Mouse (Mus musculus): Measurements from ENCODE around the gene Ppie. TPM values are rescaled to one million over a fixed set of nuclear protein-coding genes. Genes with fewer than 3 reads are reported as not detected.
"Not testable (repeated sequence)": the region's sequence is repeated elsewhere in the genome, so short reads cannot be mapped to it uniquely, and the experiment has no call there.

Gene Ppie
- total and polyA plus RNA-seq, 3 experiments: 97.9 to 100 TPM; not detected in 1

DNA sequence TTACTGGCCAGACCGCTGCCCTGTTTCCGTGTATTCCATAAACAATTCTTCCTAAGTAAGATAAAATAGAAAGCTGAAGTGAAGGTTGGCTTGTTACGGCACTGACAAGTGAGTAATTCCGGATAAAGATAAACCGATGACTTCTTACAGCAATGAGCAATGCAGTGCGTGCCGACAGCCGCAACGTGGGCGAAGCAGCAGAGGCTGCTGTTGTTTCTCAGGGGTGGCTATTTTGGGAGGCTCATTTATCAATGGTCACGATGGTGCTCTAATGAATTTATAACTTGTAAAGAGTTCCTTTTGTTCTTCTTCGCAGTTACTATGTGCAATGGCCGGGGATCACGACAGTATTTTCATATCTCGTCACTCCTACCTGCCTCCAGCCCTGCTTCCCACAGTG is 24.4 kb upstream of the Ppie start:
- Histone ChIP-seq H3K27ac (ENCODE audit: control insufficient read depth, low read depth, low read length) (no peak overlapping the region), H3K4me1 (ENCODE audit: control insufficient read depth in 1 of 2, insufficient read depth in 2 of 2, low read length in 2 of 2) (peaks cover 0 to 22% of the 10 kb centered on the region in 2 experiments; a peak in 3 of 4 replicates), H3K79me2 (ENCODE audit: control insufficient read depth, insufficient read depth, low read length, poor library complexity) (no peaks in the 10 kb centered on the region), H3K9ac (ENCODE audit: control insufficient read depth, low read depth, low read length, poor library complexity, severe bottlenecking) (no peak overlapping the region), H3K27me3 (ENCODE audit: control insufficient read depth in 1 of 2, insufficient read depth in 2 of 2, low read length in 2 of 2) (peaks cover 3 to 12% of the 10 kb centered on the region in 2 experiments), H3K4me3 (ENCODE audit: control insufficient read depth in 1 of 2, insufficient read depth in 1 of 2, low read depth in 2 of 2, low read length in 2 of 2) (no peak overlapping the region), H3K36me3 (ENCODE audit: control insufficient read depth in 1 of 2, insufficient read depth in 2 of 2, low read length in 2 of 2) (peaks cover 0 to 15% of the 10 kb centered on the region in 2 experiments; a peak in 2 of 4 replicates), H3K9me3 (replicated peaks; ENCODE audit: insufficient read depth, low read length) (no peaks in the 10 kb centered on the region)
- no peak for DNase-seq (ENCODE audit: low read depth, low spot score)
- TF ChIP-seq SIN3A (IDR thresholded peaks at IDR 0.05; ENCODE audit: low read length) (no peak), CHD1 (IDR thresholded peaks at IDR 0.05; ENCODE audit: low read depth, low read length) (no peak)

DNA sequence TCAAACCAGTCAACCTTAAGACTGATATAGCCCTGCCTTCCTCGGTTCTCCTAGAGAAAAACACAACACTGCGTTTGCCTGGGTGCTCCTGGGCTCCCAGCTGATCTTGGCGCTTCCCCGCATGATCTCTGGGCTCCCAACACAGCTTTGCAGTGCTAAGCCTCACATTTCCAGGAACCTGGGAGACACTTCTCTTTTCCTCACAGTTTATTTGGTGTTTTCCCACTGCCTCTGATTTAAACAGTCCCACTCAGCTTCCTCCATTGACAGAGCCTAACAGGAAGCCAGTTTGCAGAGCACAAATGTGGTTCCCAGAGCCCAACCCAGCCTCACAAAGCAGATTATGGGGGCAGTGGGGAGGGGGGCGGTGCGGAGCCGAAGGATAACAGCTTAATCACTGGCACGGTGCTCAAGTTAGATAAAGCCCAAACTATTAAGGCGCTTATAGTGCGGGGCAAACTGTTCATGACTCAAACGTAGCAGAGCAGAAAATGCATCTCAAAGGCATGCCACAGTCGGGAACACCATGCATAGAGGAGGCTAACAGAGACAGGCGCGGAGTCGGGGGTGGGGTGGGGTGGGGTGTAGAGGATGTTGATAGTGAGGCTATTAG is 22.7 kb upstream of the Ppie start:
- Histone ChIP-seq H3K4me3 (ENCODE audit: control insufficient read depth in 1 of 2, insufficient read depth in 1 of 2, low read depth in 2 of 2, low read length in 2 of 2) (peak overlapping the region; percentile 0 to 21; a peak in 1 of 4 replicates), H3K4me1 (ENCODE audit: control insufficient read depth in 1 of 2, insufficient read depth in 2 of 2, low read length in 2 of 2) (peaks cover 0 to 22% of the 10 kb centered on the region in 2 experiments; a peak in 3 of 4 replicates), H3K27me3 (ENCODE audit: control insufficient read depth in 1 of 2, insufficient read depth in 2 of 2, low read length in 2 of 2) (peaks cover 3 to 4% of the 10 kb centered on the region in 2 experiments), H3K9ac (ENCODE audit: control insufficient read depth, low read depth, low read length, poor library complexity, severe bottlenecking) (no peak overlapping the region; the same call in 1 of the 2 replicates), H3K9me3 (replicated peaks; ENCODE audit: insufficient read depth, low read length) (no peaks in the 10 kb centered on the region), H3K36me3 (ENCODE audit: control insufficient read depth in 1 of 2, insufficient read depth in 2 of 2, low read length in 2 of 2) (peaks cover 0 to 15% of the 10 kb centered on the region in 2 experiments; a peak in 2 of 4 replicates), H3K79me2 (ENCODE audit: control insufficient read depth, insufficient read depth, low read length, poor library complexity) (no peaks in the 10 kb centered on the region), H3K27ac (ENCODE audit: control insufficient read depth, low read depth, low read length) (no peak overlapping the region)
- DNase-seq (ENCODE audit: low read depth, low spot score): peak; percentile 77
- TF ChIP-seq MAZ (IDR thresholded peaks at IDR 0.05; ENCODE audit: low read depth, low read length) (peak; percentile 80; the same call in 1 of the 2 replicates), GATA1 (IDR thresholded peaks at IDR 0.05; ENCODE audit: low read depth, low read length) (peak; percentile 60), TCF12 (IDR thresholded peaks at IDR 0.05; ENCODE audit: low read depth, low read length) (peak; percentile 71), NRF1 (IDR thresholded peaks at IDR 0.05; ENCODE audit: insufficient read depth, low read depth, low read length, poor library complexity, severe bottlenecking) (no peak), RCOR1 (IDR thresholded peaks at IDR 0.05; ENCODE audit: low read depth, low read length) (peak; percentile 64; the same call in 1 of the 2 replicates), EP300 (IDR thresholded peaks at IDR 0.05; ENCODE audit: low read depth in 1 of 2, low read length in 2 of 2) (peak; percentile 74 to 76), ETS1 (IDR thresholded peaks at IDR 0.05; ENCODE audit: low read depth, low read length) (peak; percentile 29; the same call in 1 of the 2 replicates), SIN3A (IDR thresholded peaks at IDR 0.05; ENCODE audit: low read length) (peak; percentile 39; the same call in 1 of the 2 replicates), SMC3 (IDR thresholded peaks at IDR 0.05; ENCODE audit: low read depth, low read length) (no peak), USF1 (IDR thresholded peaks at IDR 0.05; ENCODE audit: low read depth, low read length) (no peak), MYB (IDR thresholded peaks at IDR 0.05; ENCODE audit: low read depth, low read length) (no peak), MYC (IDR thresholded peaks at IDR 0.05; ENCODE audit: low read depth, low read length) (no peak), ELF1 (IDR thresholded peaks at IDR 0.05; ENCODE audit: low read depth, low read length) (peak; percentile 31; the same call in 1 of the 2 replicates), TAL1 (IDR thresholded peaks at IDR 0.05; ENCODE audit: low read length) (peak; percentile 21; the same call in 1 of the 2 replicates)

DNA sequence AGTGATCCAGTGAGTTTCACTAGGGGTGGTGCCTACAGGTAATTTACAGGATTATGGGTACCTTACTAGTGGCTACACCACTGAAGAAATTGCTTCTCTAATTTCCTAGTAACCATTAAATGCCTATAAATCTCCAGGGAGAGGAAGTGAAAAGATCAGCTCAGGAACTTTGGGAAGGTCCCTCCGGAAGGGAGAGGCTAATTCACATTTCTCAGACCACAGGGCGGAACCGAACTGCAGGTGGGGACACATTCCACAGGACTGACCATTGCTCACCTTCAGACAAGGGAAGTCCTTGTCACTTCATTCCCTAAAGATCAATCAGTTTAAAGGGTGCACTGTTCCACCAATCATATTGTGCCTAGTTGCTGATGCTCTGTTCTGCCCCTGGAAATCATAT is 21.5 kb upstream of the Ppie start:
- not testable (repeated sequence) for H3K27ac ChIP-seq (ENCODE audit: control insufficient read depth, low read depth, low read length); H3K4me3 ChIP-seq (ENCODE audit: control insufficient read depth in 1 of 2, insufficient read depth in 1 of 2, low read depth in 2 of 2, low read length in 2 of 2); H3K79me2 ChIP-seq (ENCODE audit: control insufficient read depth, insufficient read depth, low read length, poor library complexity); DNase-seq (ENCODE audit: low read depth, low spot score); H3K27me3 ChIP-seq (ENCODE audit: control insufficient read depth in 1 of 2, insufficient read depth in 2 of 2, low read length in 2 of 2); H3K9ac ChIP-seq (ENCODE audit: control insufficient read depth, low read depth, low read length, poor library complexity, severe bottlenecking); H3K9me3 ChIP-seq (replicated peaks; ENCODE audit: insufficient read depth, low read length)
- Histone ChIP-seq H3K4me1 (ENCODE audit: control insufficient read depth in 1 of 2, insufficient read depth in 2 of 2, low read length in 2 of 2) (peaks cover 0 to 22% of the 10 kb centered on the region in 2 experiments; a peak in 3 of 4 replicates), H3K36me3 (ENCODE audit: control insufficient read depth in 1 of 2, insufficient read depth in 2 of 2, low read length in 2 of 2) (peaks cover 0 to 15% of the 10 kb centered on the region in 2 experiments; a peak in 2 of 4 replicates)
